Mouse (Mus musculus): ENCODE data around the gene Erv3. TPM values are rescaled to one million over a fixed set of nuclear protein-coding genes. Genes with fewer than 3 reads are reported as not detected.

Gene Erv3
- polyA plus RNA-seq, 1 experiment from 2014 or later, result not detected

DNA sequence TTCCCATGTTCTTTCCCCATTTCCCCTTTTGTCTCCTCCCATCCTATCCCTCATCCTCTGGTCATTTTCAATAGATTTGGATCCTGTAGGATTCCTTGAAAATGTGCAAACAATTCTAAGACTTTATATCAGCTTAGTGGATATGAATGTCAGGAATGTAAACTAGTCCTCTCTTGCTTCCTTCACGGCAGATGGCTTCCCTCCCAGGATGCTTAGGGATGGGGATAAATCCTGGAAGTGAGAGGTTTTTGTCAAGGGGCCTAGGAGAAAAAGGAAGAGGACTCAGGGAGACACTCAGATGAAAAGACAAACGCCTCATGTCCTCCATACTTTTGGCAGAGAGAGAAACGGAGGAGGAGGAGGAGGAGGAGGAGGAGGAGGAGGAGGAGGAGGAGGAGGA is 42.9 kb upstream of the Erv3 start:
- WGBS, result 67% methylated on average over 2 of the region's 3 CpGs
- DNase-seq (ENCODE audit: low spot score) (no peak), ATAC-seq (no peak)
- no peak overlapping the region for H3K4me2 ChIP-seq (ENCODE audit: low read length)
- no peaks in the 10 kb centered on the region for H3K36me3 ChIP-seq (ENCODE audit: control insufficient read depth, insufficient read depth, low read length)
- 0 out of 2 replicates have a peak, but pooled peaks cover 3% of the 10 kb centered on the region for H3K27me3 ChIP-seq (replicated peaks; ENCODE audit: control insufficient read depth, insufficient read depth, low read length)
- no peak overlapping the region for H3K4me3 ChIP-seq (ENCODE audit: low read depth, low read length)
- H3K4me1 ChIP-seq (ENCODE audit: control insufficient read depth, insufficient read depth, low read length), result no peaks in the 10 kb centered on the region
- no peak overlapping the region for H3K27ac ChIP-seq (ENCODE audit: low read depth, low read length)
- H3K9me3 ChIP-seq (replicated peaks; ENCODE audit: control insufficient read depth, low read length), result no peaks in the 10 kb centered on the region
- H3K9ac ChIP-seq (ENCODE audit: low read length), result no peak overlapping the region

DNA sequence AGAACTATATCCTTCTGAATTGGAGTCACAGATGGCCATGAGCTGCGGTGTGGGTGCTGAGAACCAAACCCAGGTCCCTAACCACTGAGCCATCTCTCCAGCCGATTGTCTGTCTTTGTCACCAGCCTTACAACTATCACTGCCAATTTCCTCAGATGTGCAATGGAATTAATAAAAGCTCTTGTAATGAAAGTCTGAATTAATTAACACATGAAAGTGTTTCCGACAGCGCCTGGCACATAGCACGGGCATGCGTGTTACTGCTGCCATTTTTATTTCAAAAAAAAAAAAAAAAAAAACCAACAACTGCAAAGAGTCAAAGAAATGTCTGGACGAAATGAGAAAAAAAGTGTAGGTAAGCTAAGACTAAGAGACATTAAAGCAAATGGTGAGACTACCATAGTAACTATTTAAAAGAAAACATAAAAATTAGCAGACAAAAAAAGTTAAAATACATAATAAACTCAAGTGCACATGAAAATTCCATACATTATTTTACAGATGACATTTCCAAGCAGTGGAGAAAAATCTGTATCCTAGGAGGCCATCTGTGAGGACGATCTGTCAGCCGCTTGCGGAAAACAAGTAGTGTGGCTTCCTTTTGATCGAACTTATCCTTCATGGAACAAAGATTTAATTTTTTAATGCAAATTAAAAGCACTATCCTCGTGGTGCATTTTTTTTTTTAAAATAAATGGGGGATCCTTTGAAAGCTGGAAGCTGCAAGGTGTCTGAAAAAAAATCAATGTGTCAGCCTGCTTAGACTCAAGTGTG is 38.0 kb upstream of the Erv3 start:
- DNase-seq (ENCODE audit: low spot score), result peak; percentile 73
- WGBS, result 80% methylated on average over 12 of the region's 12 CpGs

DNA sequence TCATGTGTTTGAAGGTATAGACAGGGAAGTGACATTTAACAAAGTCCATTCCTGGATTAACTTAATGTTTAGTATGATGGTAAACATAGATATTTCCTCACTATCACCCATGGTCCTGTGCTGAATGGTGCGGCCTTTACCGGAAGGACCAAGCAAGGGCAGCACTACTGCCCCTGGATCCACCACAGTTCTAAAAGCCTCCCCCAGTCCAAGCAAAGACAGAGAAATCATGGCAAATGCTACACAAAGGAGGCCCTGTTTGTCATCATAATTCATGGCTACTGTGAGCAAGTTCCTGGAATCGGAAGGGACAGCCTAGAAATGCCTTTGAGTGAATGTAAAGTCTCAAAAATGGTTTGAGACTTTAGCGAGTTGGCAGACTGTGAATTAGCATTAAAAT is 36.5 kb upstream of the Erv3 start:
- ATAC-seq (no peak), DNase-seq (ENCODE audit: low spot score) (no peak)
- WGBS, result 91% methylated on average over 4 of the region's 4 CpGs
- Histone ChIP-seq H3K4me3 (ENCODE audit: low read depth, low read length) (no peak overlapping the region), H3K27ac (ENCODE audit: low read depth, low read length) (no peak overlapping the region), H3K36me3 (ENCODE audit: control insufficient read depth, insufficient read depth, low read length) (no peaks in the 10 kb centered on the region), H3K27me3 (replicated peaks; ENCODE audit: control insufficient read depth, insufficient read depth, low read length) (0 out of 2 replicates have a peak, but pooled peaks cover 3% of the 10 kb centered on the region), H3K4me2 (ENCODE audit: low read length) (no peak overlapping the region), H3K4me1 (ENCODE audit: control insufficient read depth, insufficient read depth, low read length) (peaks cover 4% of the 10 kb centered on the region; the same call in 1 of the 2 replicates), H3K9ac (ENCODE audit: low read length) (no peak overlapping the region), H3K9me3 (replicated peaks; ENCODE audit: control insufficient read depth, low read length) (no peaks in the 10 kb centered on the region)

More for the DNA sequence above, 38.0 kb upstream of the Erv3 start:
- peaks cover 2% of the 10 kb centered on the region; the same call in 1 of the 2 replicates for H3K4me1 ChIP-seq (ENCODE audit: control insufficient read depth, insufficient read depth, low read length)
- no peaks in the 10 kb centered on the region for H3K36me3 ChIP-seq (ENCODE audit: control insufficient read depth, insufficient read depth, low read length)
- H3K9ac ChIP-seq (ENCODE audit: low read length), result no peak overlapping the region
- no peak overlapping the region for H3K4me3 ChIP-seq (ENCODE audit: low read depth, low read length)
- no peak overlapping the region for H3K4me2 ChIP-seq (ENCODE audit: low read length)
- peak overlapping the region; percentile 65 for H3K27ac ChIP-seq (ENCODE audit: low read depth, low read length)
- peak; percentile 37; the same call in 1 of the 2 replicates for ATAC-seq
- H3K9me3 ChIP-seq (replicated peaks; ENCODE audit: control insufficient read depth, low read length), result no peaks in the 10 kb centered on the region
- 0 out of 2 replicates have a peak, but pooled peaks cover 3% of the 10 kb centered on the region for H3K27me3 ChIP-seq (replicated peaks; ENCODE audit: control insufficient read depth, insufficient read depth, low read length)

DNA sequence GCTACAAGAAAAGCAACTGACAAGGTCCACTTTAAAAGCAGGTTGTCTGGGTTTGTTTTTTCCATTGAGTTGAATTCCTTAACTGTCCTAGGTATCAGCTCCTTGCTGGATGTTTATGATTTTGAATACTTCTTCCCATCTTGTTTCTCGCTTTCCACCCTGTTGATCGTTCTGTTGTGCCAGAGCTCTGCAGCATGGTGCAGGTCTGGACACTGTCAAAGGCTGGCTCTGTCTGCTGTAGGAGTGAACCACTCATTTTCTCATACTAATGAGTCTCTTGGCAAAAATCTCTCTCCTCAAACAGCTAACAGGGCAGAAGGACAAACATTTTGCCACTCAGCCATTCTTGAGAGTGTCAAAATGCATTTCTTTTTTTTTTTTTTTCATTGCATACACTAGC is 35.6 kb upstream of the Erv3 start:
- no peak for DNase-seq (ENCODE audit: low spot score)
- 0 out of 2 replicates have a peak, but pooled peaks cover 3% of the 10 kb centered on the region for H3K27me3 ChIP-seq (replicated peaks; ENCODE audit: control insufficient read depth, insufficient read depth, low read length)
- H3K27ac ChIP-seq (ENCODE audit: low read depth, low read length), result no peak overlapping the region
- H3K9me3 ChIP-seq (replicated peaks; ENCODE audit: control insufficient read depth, low read length), result no peaks in the 10 kb centered on the region
- no peak overlapping the region for H3K4me2 ChIP-seq (ENCODE audit: low read length)
- ATAC-seq, result no peak
- WGBS, result 83% methylated on average over 2 of the region's 2 CpGs
- no peaks in the 10 kb centered on the region for H3K36me3 ChIP-seq (ENCODE audit: control insufficient read depth, insufficient read depth, low read length)
- peaks cover 5% of the 10 kb centered on the region for H3K4me1 ChIP-seq (ENCODE audit: control insufficient read depth, insufficient read depth, low read length)
- H3K4me3 ChIP-seq (ENCODE audit: low read depth, low read length), result no peak overlapping the region
- no peak overlapping the region for H3K9ac ChIP-seq (ENCODE audit: low read length)

DNA sequence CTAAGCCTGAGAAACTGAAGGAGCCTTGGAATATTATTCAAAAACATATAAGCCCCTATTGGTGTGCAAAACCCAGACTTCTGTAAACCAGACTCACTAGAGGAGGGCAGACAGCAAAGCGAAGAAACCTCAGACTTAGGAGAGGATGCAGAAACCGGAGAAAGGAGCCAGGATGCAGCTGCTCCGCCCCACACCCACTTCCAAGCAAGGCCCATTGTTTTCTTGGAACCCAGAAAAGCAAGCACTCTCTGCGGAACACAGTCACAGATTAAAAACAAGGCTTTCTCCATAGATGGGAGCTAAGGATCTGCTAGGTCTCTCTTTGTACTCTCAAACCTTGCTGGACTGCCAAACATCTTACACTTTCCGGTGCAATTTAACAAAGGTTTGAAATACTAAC is 33.0 kb upstream of the Erv3 start:
- Histone ChIP-seq H3K27ac (ENCODE audit: low read depth, low read length) (no peak overlapping the region), H3K4me1 (ENCODE audit: control insufficient read depth, insufficient read depth, low read length) (peaks cover 12% of the 10 kb centered on the region), H3K4me3 (ENCODE audit: low read depth, low read length) (no peak overlapping the region), H3K36me3 (ENCODE audit: control insufficient read depth, insufficient read depth, low read length) (no peaks in the 10 kb centered on the region), H3K9ac (ENCODE audit: low read length) (no peak overlapping the region), H3K9me3 (replicated peaks; ENCODE audit: control insufficient read depth, low read length) (no peaks in the 10 kb centered on the region), H3K4me2 (ENCODE audit: low read length) (no peak overlapping the region), H3K27me3 (replicated peaks; ENCODE audit: control insufficient read depth, insufficient read depth, low read length) (no peaks in the 10 kb centered on the region)
- WGBS, result 27% methylated on average over 5 of the region's 5 CpGs
- ATAC-seq (no peak), DNase-seq (ENCODE audit: low spot score) (no peak)

DNA sequence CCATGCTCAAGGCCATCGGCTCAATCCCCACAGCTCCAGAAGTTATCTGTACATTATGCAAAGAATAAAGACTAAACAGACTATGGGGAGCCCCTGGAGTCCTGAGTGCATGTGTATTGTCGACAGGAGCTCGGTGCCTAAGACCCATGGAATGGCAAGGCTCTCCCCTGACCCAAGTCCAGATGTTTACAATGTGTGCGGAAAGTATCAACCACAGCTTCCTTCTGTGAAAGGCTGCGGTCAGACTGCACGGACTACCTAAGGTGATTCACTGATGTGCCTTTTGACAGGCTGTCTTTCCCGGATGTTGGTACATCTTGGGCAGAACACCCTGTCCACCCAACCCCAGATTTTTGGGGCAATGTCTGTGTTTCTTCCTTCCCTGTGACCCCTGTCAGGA is 28.7 kb upstream of the Erv3 start:
- Histone ChIP-seq H3K36me3 (ENCODE audit: control insufficient read depth, insufficient read depth, low read length) (no peaks in the 10 kb centered on the region), H3K4me3 (ENCODE audit: low read depth, low read length) (no peak overlapping the region), H3K4me1 (ENCODE audit: control insufficient read depth, insufficient read depth, low read length) (peaks cover 12% of the 10 kb centered on the region), H3K9ac (ENCODE audit: low read length) (no peak overlapping the region), H3K27ac (ENCODE audit: low read depth, low read length) (no peak overlapping the region), H3K9me3 (replicated peaks; ENCODE audit: control insufficient read depth, low read length) (no peaks in the 10 kb centered on the region), H3K27me3 (replicated peaks; ENCODE audit: control insufficient read depth, insufficient read depth, low read length) (no peaks in the 10 kb centered on the region), H3K4me2 (ENCODE audit: low read length) (no peak overlapping the region)
- 82% methylated on average over 7 of the region's 7 CpGs for WGBS
- no peak for ATAC-seq
- no peak for DNase-seq (ENCODE audit: low spot score)

DNA sequence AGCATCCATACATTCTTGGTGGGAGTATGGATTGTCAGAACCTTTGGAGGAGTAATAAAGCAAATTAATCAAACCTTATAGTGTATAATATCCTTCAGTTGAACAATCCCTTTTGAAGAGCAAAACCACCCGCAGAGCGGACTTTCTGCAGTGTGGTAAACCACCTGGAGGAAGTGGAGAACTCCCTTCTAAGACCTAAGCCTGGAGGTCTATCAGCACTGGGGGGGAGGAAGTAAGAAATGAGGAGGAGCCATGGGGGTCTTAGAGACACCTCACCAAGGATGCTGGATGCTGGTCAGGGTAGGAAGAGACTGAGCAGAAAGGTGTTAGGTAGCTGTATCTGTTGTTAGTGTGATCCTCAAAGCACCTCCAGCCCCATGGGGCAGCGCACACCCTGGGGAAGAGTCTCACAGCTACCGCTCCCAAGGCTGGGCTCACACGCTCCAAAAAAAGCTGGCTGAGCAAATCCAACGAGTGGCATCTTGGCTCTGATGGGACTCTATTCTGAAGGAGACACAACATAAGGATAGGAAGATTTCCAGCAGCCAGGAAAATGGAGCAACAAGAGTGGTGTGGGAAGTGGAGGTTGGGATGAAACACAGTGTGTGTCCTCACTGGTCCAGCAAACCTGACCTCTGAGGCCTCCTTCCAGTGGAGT is 27.1 kb upstream of the Erv3 start:
- ATAC-seq (no peak), DNase-seq (ENCODE audit: low spot score) (no peak)
- peaks cover 11% of the 10 kb centered on the region for H3K4me1 ChIP-seq (ENCODE audit: control insufficient read depth, insufficient read depth, low read length)
- no peak overlapping the region for H3K4me2 ChIP-seq (ENCODE audit: low read length)
- no peak overlapping the region for H3K9ac ChIP-seq (ENCODE audit: low read length)
- no peaks in the 10 kb centered on the region for H3K36me3 ChIP-seq (ENCODE audit: control insufficient read depth, insufficient read depth, low read length)
- no peak overlapping the region for H3K4me3 ChIP-seq (ENCODE audit: low read depth, low read length)
- H3K27ac ChIP-seq (ENCODE audit: low read depth, low read length), result no peak overlapping the region
- no peaks in the 10 kb centered on the region for H3K9me3 ChIP-seq (replicated peaks; ENCODE audit: control insufficient read depth, low read length)
- H3K27me3 ChIP-seq (replicated peaks; ENCODE audit: control insufficient read depth, insufficient read depth, low read length), result no peaks in the 10 kb centered on the region
- WGBS, result 91% methylated on average over 6 of the region's 6 CpGs

DNA sequence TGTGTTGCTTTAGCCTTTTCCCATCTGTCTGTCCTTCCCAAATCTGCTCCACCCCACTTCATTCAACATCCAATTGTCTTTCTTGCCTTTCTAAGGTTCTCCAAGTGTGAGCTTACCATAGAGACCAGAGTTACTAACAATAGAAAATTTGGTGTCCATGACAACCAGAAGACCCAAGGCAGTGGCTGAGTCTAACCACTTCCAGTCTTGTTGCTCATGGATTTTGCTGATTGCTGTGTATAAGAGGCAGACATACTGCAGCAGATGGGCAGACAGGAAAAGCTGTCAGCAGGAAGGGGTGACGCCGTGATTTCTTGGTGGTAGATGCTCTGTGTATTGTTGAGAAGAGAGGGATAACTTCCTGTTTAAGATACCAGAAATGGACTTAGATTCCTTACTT is 23.6 kb upstream of the Erv3 start:
- no peak overlapping the region for H3K27ac ChIP-seq (ENCODE audit: low read depth, low read length)
- ATAC-seq (peak; percentile 46; the same call in 1 of the 2 replicates), DNase-seq (ENCODE audit: low spot score) (peak; percentile 55)
- no peak overlapping the region for H3K4me2 ChIP-seq (ENCODE audit: low read length)
- no peaks in the 10 kb centered on the region for H3K9me3 ChIP-seq (replicated peaks; ENCODE audit: control insufficient read depth, low read length)
- no peaks in the 10 kb centered on the region for H3K27me3 ChIP-seq (replicated peaks; ENCODE audit: control insufficient read depth, insufficient read depth, low read length)
- whole genome bisulfite sequencing, result 70% methylated on average over 2 of the region's 2 CpGs
- H3K4me3 ChIP-seq (ENCODE audit: low read depth, low read length), result no peak overlapping the region
- 0 out of 2 replicates have a peak, but pooled peaks cover 3% of the 10 kb centered on the region for H3K4me1 ChIP-seq (ENCODE audit: control insufficient read depth, insufficient read depth, low read length)
- no peak overlapping the region for H3K9ac ChIP-seq (ENCODE audit: low read length)
- H3K36me3 ChIP-seq (ENCODE audit: control insufficient read depth, insufficient read depth, low read length), result no peaks in the 10 kb centered on the region

DNA sequence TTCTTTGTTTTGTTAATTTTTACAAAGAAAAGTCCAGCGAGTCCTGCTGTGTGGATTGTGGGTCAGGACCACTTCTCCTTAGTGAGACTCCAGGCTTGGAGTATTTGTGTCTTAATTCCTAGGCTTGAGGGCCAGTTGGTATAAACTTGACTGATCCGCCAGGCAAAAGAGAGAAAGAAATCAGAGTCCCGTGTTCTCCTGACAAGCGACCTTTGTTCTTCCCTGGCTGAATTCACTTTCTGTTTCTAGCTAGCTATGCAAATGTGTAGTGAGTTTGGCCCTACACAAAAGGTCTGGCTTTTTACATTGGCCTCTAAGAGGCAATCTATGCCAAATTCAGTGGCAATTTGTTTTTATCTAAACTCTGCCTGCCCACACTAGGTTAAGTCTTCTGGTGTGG is 22.2 kb upstream of the Erv3 start:
- no peak for ATAC-seq
- no peak overlapping the region for H3K27ac ChIP-seq (ENCODE audit: low read depth, low read length)
- no peak overlapping the region for H3K4me2 ChIP-seq (ENCODE audit: low read length)
- H3K36me3 ChIP-seq (ENCODE audit: control insufficient read depth, insufficient read depth, low read length), result no peaks in the 10 kb centered on the region
- no peak for DNase-seq (ENCODE audit: low spot score)
- H3K4me3 ChIP-seq (ENCODE audit: low read depth, low read length), result no peak overlapping the region
- H3K9ac ChIP-seq (ENCODE audit: low read length), result no peak overlapping the region
- WGBS, result 47% methylated on average over 4 of the region's 4 CpGs
- no peaks in the 10 kb centered on the region for H3K9me3 ChIP-seq (replicated peaks; ENCODE audit: control insufficient read depth, low read length)
- H3K27me3 ChIP-seq (replicated peaks; ENCODE audit: control insufficient read depth, insufficient read depth, low read length), result no peaks in the 10 kb centered on the region
- 0 out of 2 replicates have a peak, but pooled peaks cover 3% of the 10 kb centered on the region for H3K4me1 ChIP-seq (ENCODE audit: control insufficient read depth, insufficient read depth, low read length)
